Mouse (Mus musculus) forebrain, embryonic 14.5 days (tissue): Measurements from ENCODE around the gene Sfxn5. TPM values are rescaled to one million over a fixed set of nuclear protein-coding genes. Genes with fewer than 3 reads are reported as not detected.

ENCODE experiments used
- ATAC-seq: fragments of 200-750 bp; cut with Nextera tagmentation; 2 replicates; pipeline ENCODE4 v1.8.0; 2017; ENCODE audit warnings: mild to moderate bottlenecking, moderate library complexity
- DNase-seq: peaks from one replicate; pipeline ENCODE4 v3.0.0-alpha.2; 2015; ENCODE audit warnings: low spot score
- H3K27ac ChIP-seq: fragments of 300-500 bp; sonication (generic); 2 replicates; pipeline ENCODE4 v1.5.1; 2014; ENCODE audit warnings: low read depth, mild to moderate bottlenecking, control low read depth, low read length, moderate library complexity
- H3K27me3 ChIP-seq: fragments of 300-500 bp; sonication (generic); replicated peaks from 2 replicates; pipeline ENCODE4 v1.6.1; 2014; ENCODE audit warnings: low read length, control low read depth, mixed read lengths; ENCODE audit not compliant: control insufficient read depth, insufficient read depth
- H3K36me3 ChIP-seq: fragments of 300-500 bp; sonication (generic); 2 replicates; pipeline ENCODE4 v1.6.1; 2014; ENCODE audit warnings: low read length, control low read depth; ENCODE audit not compliant: control insufficient read depth, insufficient read depth
- H3K4me1 ChIP-seq: fragments of 300-500 bp; sonication (generic); 2 replicates; pipeline ENCODE4 v1.6.1; 2014; ENCODE audit warnings: antibody characterized with exemption, low read length, control low read depth; ENCODE audit not compliant: control insufficient read depth, insufficient read depth
- H3K4me2 ChIP-seq: fragments of 300-500 bp; sonication (generic); 2 replicates; pipeline ENCODE4 v1.6.1; 2014; ENCODE audit warnings: mild to moderate bottlenecking, control low read depth, low read length
- H3K4me3 ChIP-seq: fragments of 300-500 bp; sonication (generic); 2 replicates; pipeline ENCODE4 v1.5.1; 2014; ENCODE audit warnings: low read depth, low read length, control low read depth
- H3K9ac ChIP-seq: fragments of 300-500 bp; sonication (generic); 2 replicates; pipeline ENCODE4 v1.6.1; 2014; ENCODE audit warnings: mild to moderate bottlenecking, low read length, control low read depth, moderate library complexity
- H3K9me3 ChIP-seq: fragments of 300-500 bp; sonication (generic); replicated peaks from 2 replicates; pipeline ENCODE4 v1.6.1; 2016; ENCODE audit warnings: low read length, control low read depth, mixed read lengths; ENCODE audit not compliant: control insufficient read depth
- WGBS: fragments of 180-500 bp; shearing (Covaris S2); extraction: QIAGEN DNeasy Blood & Tissue Kit; methylation state at CpG from one replicate; pipeline ENCODE4 v1.1.7; 2014; 5-methylcytosine and 5-hydroxymethylcytosine counted together
- polyA plus RNA-seq: library from polyadenylated mRNA; unstranded; fragments of >200 nt; fragmentation: Nextera tagmentation; extraction: Ambion mirVana; gene quantifications from 2 replicates; pipeline ENCODE4 v1.2.1, GENCODE M21; 2014

Sfxn5 gene
- polyA plus RNA-seq, 1 experiment from 2014 or later: 15.2 TPM

DNA sequence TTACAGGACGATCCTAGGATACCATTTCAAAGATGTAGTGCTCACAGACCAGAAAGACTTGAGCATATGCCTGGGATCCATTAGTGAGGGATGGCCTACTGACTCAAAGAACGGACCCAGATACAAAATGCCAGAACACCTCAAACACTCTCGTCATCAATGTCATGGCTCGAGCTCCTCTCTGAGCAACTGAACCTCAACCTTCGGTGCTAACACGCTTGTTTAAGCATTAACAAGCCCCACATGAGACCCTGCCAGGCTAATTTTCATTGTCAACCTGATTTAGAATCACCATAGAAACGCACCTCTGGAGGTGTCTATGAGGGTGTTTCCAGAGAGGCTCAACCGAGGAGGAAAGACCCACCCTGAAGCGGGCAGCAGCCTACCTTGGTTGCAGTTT is 83.4 kb downstream of the Sfxn5 start:
- no peak for ATAC-seq
- H3K4me3 ChIP-seq: no peak overlapping the region
- H3K9me3 ChIP-seq: no peaks in the 10 kb centered on the region
- H3K4me2 ChIP-seq: no peak overlapping the region
- WGBS: 64% methylated on average over 9 of the region's 9 CpGs
- peaks cover 4% of the 10 kb centered on the region; the same call in 1 of the 2 replicates for H3K4me1 ChIP-seq
- H3K27ac ChIP-seq: no peak overlapping the region
- DNase-seq: no peak
- H3K9ac ChIP-seq: no peak overlapping the region
- no peaks in the 10 kb centered on the region for H3K36me3 ChIP-seq
- no peaks in the 10 kb centered on the region for H3K27me3 ChIP-seq

DNA sequence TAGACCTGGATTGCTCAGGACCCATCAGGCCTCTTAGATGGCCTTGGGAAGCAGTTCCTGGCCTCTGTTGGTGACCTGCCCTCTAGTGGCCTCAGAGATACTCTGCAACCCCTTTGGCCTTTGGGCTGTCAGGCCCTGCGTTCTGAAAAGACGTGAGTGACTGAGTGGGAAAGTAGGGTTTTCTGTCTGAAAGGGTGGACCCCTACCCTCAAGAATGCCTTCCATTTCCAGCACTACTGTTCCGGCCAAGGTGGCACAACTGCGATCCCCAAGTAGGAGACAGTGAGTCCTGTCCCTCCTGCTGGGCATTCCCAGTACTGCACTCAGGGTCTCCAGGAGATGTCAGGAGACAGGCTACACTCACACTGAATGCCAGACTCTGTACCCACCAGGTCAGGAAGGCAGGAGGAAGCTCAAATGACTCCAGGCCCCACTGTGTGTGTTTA is 94.2 kb downstream of the Sfxn5 start:
- H3K27ac ChIP-seq: no peak overlapping the region
- no peaks in the 10 kb centered on the region for H3K36me3 ChIP-seq
- H3K4me2 ChIP-seq: no peak overlapping the region
- H3K4me3 ChIP-seq: no peak overlapping the region
- no peak for ATAC-seq
- no peak overlapping the region for H3K9ac ChIP-seq
- H3K27me3 ChIP-seq: no peaks in the 10 kb centered on the region
- 7% methylated on average over 4 of the region's 4 CpGs for WGBS
- no peaks in the 10 kb centered on the region for H3K9me3 ChIP-seq
- H3K4me1 ChIP-seq: peaks cover 17% of the 10 kb centered on the region
- peak; percentile 72 for DNase-seq

DNA sequence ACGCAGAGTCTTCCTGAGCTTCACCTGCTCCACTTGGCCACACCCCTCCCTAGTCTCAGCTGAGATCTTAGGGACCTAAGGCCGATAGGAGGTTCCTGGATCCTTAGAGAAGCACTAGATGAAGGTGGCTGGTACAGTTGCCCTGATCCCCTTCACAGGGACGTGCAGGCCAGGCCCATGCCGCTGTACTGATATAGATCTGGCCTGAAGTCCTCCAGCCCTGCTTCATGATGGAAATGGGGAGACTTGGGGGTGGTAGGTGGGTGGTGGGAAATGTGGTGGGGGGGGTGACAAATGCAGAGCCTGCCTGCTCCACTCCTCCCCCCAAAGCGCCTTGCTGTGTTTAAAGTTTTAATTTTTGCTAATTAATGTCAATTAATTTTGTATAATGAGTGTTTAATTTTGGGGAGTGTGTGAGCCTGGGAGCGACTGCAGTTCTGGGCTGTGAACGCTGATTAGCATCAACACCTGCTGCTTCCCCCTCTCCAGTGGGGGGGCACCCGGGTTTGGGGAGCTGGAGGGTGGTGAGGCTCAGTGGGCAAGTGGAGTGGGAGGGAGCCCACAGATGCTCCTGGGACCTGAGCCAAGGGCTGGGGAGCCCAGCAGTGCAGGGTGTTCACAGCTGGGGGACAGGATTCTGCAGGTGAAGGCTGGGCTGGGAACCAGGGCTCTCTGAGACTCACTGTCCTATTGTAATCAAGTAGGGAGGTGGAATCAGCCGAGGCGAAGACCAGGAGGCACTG is 95.5 kb downstream of the Sfxn5 start:
- no peak overlapping the region for H3K4me2 ChIP-seq
- no peak overlapping the region for H3K4me3 ChIP-seq
- WGBS: 24% methylated on average over 10 of the region's 10 CpGs
- ATAC-seq (peak; percentile 87), DNase-seq (peak; percentile 90)
- H3K4me1 ChIP-seq: peaks cover 17% of the 10 kb centered on the region
- no peaks in the 10 kb centered on the region for H3K36me3 ChIP-seq
- H3K9ac ChIP-seq: no peak overlapping the region
- no peaks in the 10 kb centered on the region for H3K9me3 ChIP-seq
- H3K27me3 ChIP-seq: no peaks in the 10 kb centered on the region
- peak overlapping the region; percentile 70 for H3K27ac ChIP-seq

DNA sequence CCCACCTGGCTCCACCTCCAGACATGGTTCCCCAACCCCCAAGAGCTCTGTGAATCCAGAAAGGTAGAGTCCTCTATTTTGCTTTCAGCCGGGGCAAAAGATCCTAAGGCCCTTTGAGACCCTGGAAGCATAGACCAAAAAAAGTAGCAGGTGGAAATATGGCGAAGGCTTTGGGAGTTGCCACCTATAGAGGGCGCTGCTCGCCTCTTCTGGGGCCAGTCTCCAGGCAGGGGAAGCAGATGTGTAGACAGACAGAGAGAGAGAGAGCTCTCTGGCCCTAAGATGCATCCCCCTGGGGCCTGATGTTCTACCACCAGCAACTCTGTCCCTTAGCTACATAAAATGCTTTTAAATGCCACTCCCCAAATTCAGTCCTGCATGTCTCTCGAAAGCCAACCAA is 96.2 kb downstream of the Sfxn5 start:
- Histone ChIP-seq H3K4me3 (no peak overlapping the region), H3K27ac (peak overlapping the region; percentile 34; the same call in 1 of the 2 replicates), H3K27me3 (no peaks in the 10 kb centered on the region), H3K4me1 (peaks cover 19% of the 10 kb centered on the region), H3K9me3 (no peaks in the 10 kb centered on the region), H3K9ac (no peak overlapping the region), H3K4me2 (no peak overlapping the region), H3K36me3 (no peaks in the 10 kb centered on the region)
- ATAC-seq (0 out of 2 replicates have a peak, but pooled peaks have one; percentile 2), DNase-seq (no peak)
- 31% methylated on average over 5 of the region's 5 CpGs for WGBS

DNA sequence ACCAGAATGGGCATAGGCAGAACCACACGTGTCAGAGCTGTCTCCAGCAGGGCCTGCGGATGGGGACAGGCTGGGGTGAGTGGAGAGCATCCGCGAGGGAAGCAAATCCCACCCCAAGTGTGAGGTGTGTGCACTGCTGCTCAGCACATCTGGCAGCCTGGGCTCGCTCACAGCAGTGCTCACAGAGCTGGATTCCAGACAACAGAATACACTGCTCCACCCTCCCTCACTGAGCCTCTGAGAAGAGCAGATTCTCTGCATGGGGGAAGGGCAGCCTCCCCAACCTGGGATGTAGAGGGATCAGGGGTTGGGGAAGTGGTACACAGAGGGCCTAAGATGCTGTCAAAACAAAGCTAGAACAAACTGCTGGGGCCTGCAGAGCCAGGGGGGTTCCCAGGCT is 98.4 kb downstream of the Sfxn5 start:
- ATAC-seq: no peak
- Histone ChIP-seq H3K4me1 (peaks cover 23% of the 10 kb centered on the region), H3K9ac (no peak overlapping the region), H3K27me3 (no peaks in the 10 kb centered on the region), H3K4me3 (no peak overlapping the region), H3K36me3 (no peaks in the 10 kb centered on the region), H3K4me2 (no peak overlapping the region), H3K9me3 (no peaks in the 10 kb centered on the region), H3K27ac (no peak overlapping the region)
- DNase-seq: no peak
- 29% methylated on average over 5 of the region's 5 CpGs for WGBS

DNA sequence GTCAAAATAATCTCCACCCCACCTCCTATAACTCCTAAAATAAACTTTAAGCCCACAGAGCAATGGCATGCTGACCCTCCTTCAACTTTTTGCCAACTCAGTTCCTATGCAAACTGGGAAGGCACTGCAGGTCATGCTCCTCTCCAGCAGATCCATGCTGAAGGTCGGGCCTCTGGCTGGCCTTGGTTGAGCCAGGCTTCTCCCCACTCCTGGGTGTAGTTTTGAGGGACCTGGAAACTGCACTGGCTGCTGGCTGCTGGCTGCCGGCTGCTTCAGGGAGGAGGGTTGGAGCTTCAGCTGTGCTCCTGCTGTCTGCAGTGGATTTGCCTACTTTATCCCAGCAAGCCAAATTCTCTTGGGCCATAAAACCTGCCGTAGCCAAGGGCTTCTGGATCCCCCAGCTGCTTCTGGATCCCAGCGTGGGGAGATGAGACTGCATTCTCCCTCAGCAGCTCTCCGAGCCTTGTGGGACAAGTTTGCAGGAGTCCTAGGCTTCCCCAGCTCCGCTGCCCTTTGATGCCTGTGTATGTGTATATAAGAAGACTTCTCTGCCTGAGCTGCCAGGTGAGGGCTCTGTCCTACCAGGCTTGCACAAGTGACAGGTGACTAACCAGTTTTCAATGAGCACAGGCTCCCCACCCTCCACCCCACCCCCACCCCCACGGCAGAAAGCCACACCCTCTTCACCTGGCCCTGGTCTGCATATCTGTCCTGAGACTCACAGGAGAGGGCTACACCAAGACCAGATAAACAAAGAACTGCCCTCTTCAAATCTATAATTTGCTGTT is 100.2 kb downstream of the Sfxn5 start:
- Histone ChIP-seq H3K36me3 (no peaks in the 10 kb centered on the region), H3K9ac (no peak overlapping the region), H3K4me3 (no peak overlapping the region), H3K4me2 (no peak overlapping the region), H3K27me3 (no peaks in the 10 kb centered on the region), H3K4me1 (peaks cover 16% of the 10 kb centered on the region), H3K9me3 (no peaks in the 10 kb centered on the region), H3K27ac (no peak overlapping the region)
- WGBS: 47% methylated on average over 7 of the region's 7 CpGs
- ATAC-seq (no peak), DNase-seq (no peak)

DNA sequence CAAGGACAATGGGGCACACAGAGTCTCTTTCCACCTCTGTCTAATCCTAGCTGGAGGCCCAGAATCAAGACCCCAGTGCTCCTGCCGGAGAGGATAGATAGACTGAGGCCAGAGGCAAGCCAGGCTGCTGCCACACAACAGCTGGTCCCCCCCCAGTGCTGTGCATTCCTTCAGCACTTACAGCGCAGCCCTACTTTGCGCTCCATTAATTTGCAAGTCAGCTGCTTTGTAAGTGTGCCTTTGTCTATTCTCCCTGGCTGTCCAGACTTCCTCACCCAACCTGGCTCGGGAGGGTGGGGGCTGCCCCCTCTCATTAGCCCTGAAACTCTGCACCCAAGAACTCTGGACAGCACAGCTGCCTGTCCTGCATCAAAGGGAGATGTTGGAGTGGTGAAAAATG is 101.2 kb downstream of the Sfxn5 start:
- ATAC-seq: peak; percentile 38
- H3K27ac ChIP-seq: no peak overlapping the region
- no peaks in the 10 kb centered on the region for H3K36me3 ChIP-seq
- H3K4me2 ChIP-seq: no peak overlapping the region
- peaks cover 14% of the 10 kb centered on the region for H3K4me1 ChIP-seq
- no peaks in the 10 kb centered on the region for H3K27me3 ChIP-seq
- DNase-seq: no peak
- H3K4me3 ChIP-seq: no peak overlapping the region
- no peak overlapping the region for H3K9ac ChIP-seq
- no peaks in the 10 kb centered on the region for H3K9me3 ChIP-seq
- WGBS: 14% methylated on average over 4 of the region's 4 CpGs

DNA sequence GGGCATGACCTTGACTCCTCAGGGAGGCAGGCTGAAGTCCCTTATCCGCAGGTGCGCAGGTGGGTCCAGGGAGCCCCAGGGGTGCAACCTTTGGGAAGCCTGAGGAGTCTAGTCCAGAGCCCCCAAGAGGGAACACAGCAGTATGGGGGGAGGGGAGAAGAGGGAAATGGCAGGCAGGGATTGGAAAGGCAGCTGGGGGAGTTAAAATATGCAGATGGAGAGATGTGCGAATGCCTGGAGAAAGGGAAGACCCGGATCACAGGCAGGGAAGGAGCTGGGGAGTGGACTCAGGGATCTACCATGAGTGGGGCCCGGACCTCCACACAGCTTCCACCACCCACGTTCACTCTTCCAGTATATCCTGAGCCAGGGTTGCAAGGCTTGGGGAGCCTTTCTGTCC is 101.8 kb downstream of the Sfxn5 start:
- Histone ChIP-seq H3K4me2 (no peak overlapping the region), H3K4me1 (peaks cover 18% of the 10 kb centered on the region), H3K27ac (no peak overlapping the region)

DNA sequence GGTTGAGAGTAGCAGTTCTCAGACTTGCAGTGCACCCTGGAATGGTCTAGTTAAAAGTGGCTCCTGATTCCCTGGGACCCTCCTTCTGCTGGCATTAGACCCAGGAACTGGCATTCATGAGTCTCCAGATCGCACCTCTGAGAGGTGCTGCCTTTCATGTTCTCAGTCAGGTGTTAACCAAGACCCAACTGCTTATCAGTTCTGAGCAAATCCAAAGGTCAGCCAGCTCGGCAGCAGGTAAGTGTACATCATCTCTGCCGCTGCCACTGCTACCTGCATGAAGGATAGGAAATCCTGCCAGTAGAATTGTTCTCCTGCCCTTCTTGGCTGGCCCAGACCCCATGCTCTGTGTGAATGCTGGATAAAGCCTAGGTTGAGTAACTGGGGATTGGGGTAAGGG is 102.5 kb downstream of the Sfxn5 start:
- H3K4me2 ChIP-seq: no peak overlapping the region
- peaks cover 20% of the 10 kb centered on the region for H3K4me1 ChIP-seq
- ATAC-seq (no peak), DNase-seq (no peak)
- H3K9me3 ChIP-seq: no peaks in the 10 kb centered on the region
- no peaks in the 10 kb centered on the region for H3K27me3 ChIP-seq
- H3K4me3 ChIP-seq: no peak overlapping the region
- no peak overlapping the region for H3K9ac ChIP-seq
- no peak overlapping the region for H3K27ac ChIP-seq
- WGBS: 71% methylated on average over 3 of the region's 3 CpGs
- H3K36me3 ChIP-seq: no peaks in the 10 kb centered on the region

More for the DNA sequence above, 101.8 kb downstream of the Sfxn5 start:
- no peaks in the 10 kb centered on the region for H3K9me3 ChIP-seq
- no peak overlapping the region for H3K9ac ChIP-seq
- 22% methylated on average over 6 of the region's 6 CpGs for WGBS
- no peaks in the 10 kb centered on the region for H3K36me3 ChIP-seq
- no peak overlapping the region for H3K4me3 ChIP-seq
- ATAC-seq (peak; percentile 53), DNase-seq (peak; percentile 77)
- H3K27me3 ChIP-seq: no peaks in the 10 kb centered on the region
